Mouse (Mus musculus) lung, postnatal 0 days (tissue): ENCODE data around the gene Tex22.

ENCODE experiments used
- CTCF ChIP-seq: IDR thresholded peaks from 2 replicates; pipeline ENCODE4 v1.5.1; 2016; ENCODE audit warnings: antibody characterized with exemption, mild to moderate bottlenecking
- EP300 ChIP-seq: IDR thresholded peaks from 2 replicates; pipeline ENCODE4 v1.6.1; 2016; ENCODE audit warnings: antibody characterized with exemption, mild to moderate bottlenecking, control low read depth

GRCm38 (mm10) chr12:113097749-113098281, 23.5 kb downstream of the Tex22 start, which contains the start of gene Mta1:
- no peak for TF ChIP-seq EP300
- no peak for TF ChIP-seq CTCF
